Mouse (Mus musculus) hindbrain, embryonic 15.5 days (tissue): Measurements from ENCODE around the gene Erv3. TPM values are rescaled to one million over a fixed set of nuclear protein-coding genes. Genes with fewer than 3 reads are reported as not detected.
"Not testable (repeated sequence)": the region's sequence is repeated elsewhere in the genome, so short reads cannot be mapped to it uniquely, and the experiment has no call there.

Experiments
- ATAC-seq: fragments of 200-750 bp; cut with Nextera tagmentation; 2 replicates; pipeline ENCODE4 v1.8.0; 2017; ENCODE audit warnings: low read depth, moderate number of reproducible peaks, moderate TSS enrichment; ENCODE audit not compliant: low FRiP score
- H3K27ac ChIP-seq: fragments of 300-500 bp; sonication (generic); replicated peaks from 2 replicates; pipeline ENCODE4 v1.5.1; 2015; ENCODE audit warnings: mild to moderate bottlenecking, inconsistent platforms
- H3K27me3 ChIP-seq: fragments of 300-500 bp; sonication (generic); 2 replicates; pipeline ENCODE4 v1.6.1; 2015; ENCODE audit warnings: control low read depth, inconsistent platforms
- H3K36me3 ChIP-seq: fragments of 300-500 bp; sonication (generic); 2 replicates; pipeline ENCODE4 v1.6.1; 2015; ENCODE audit warnings: control low read depth, inconsistent platforms
- H3K4me1 ChIP-seq: fragments of 300-500 bp; sonication (generic); replicated peaks from 2 replicates; pipeline ENCODE4 v1.6.1; 2015; ENCODE audit warnings: control low read depth, inconsistent platforms
- H3K4me2 ChIP-seq: fragments of 300-500 bp; sonication (generic); 2 replicates; pipeline ENCODE4 v1.6.1; 2015; ENCODE audit warnings: moderate library complexity, mild to moderate bottlenecking, inconsistent platforms
- H3K4me3 ChIP-seq: fragments of 300-500 bp; sonication (generic); 2 replicates; pipeline ENCODE4 v1.5.1; 2015; ENCODE audit warnings: mild to moderate bottlenecking, inconsistent platforms
- H3K9ac ChIP-seq: fragments of 300-500 bp; sonication (generic); 2 replicates; pipeline ENCODE4 v1.6.1; 2015; ENCODE audit warnings: inconsistent platforms
- H3K9me3 ChIP-seq: fragments of 300-500 bp; sonication (generic); 2 replicates; pipeline ENCODE4 v1.6.1; 2016; ENCODE audit warnings: control low read depth, inconsistent platforms
- WGBS: fragments of 180-500 bp; shearing (Covaris S2); methylation state at CpG from one replicate; pipeline ENCODE4 v1.1.7; 2015; 5-methylcytosine and 5-hydroxymethylcytosine counted together
- polyA plus RNA-seq: library from polyadenylated mRNA; unstranded; fragments of >200 nt; fragmentation: Nextera tagmentation; extraction: Ambion mirVana; gene quantifications from 2 replicates; pipeline ENCODE4 v1.2.1, GENCODE M21; 2015

Erv3 gene
- polyA plus RNA-seq, 1 experiment from 2014 or later, result not detected

DNA sequence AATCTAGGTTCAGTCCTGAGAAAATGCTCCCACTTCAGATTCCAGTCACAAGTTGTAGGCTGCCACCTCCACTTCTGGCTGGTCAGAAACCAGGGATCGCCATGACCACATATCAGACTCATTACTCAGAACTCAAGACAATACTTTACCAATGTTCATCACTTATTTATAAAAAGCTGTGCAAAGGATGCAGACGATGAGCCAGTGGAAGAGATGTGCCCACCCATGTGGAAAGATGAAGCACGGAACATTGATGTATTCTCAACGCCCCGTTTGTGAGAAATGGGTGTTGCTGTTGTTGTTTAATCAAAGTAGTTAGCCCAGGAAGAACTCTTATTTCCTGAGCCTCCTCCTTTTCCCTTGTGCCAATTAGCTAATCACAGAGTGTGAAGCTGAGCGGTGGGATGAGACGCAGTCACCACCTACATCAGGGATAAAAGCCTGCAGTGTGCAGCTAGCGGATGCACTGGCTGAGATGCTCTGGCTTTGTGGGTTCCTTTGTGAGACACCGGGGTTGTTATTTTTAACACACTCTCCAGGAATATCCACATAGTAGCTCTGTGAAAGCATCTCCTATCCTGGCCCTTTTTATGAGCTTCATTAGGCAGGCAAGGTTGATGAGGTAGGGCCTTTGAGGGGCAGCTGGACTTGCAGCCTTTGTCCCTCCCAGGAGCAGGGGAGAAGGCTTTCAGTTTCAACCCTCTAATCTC is 18.8 kb downstream of the Erv3 start:
- no peak; the same call in 1 of the 2 replicates for ATAC-seq
- H3K9me3 ChIP-seq, result no peaks in the 10 kb centered on the region
- no peaks in the 10 kb centered on the region for H3K36me3 ChIP-seq
- WGBS, result 42% methylated on average over 9 of the region's 9 CpGs
- peak overlapping the region; percentile 9; the same call in 1 of the 2 replicates for H3K27ac ChIP-seq
- H3K4me1 ChIP-seq, result peaks cover 16% of the 10 kb centered on the region
- no peaks in the 10 kb centered on the region for H3K27me3 ChIP-seq
- H3K9ac ChIP-seq, result no peak overlapping the region
- H3K4me2 ChIP-seq, result no peak overlapping the region
- H3K4me3 ChIP-seq, result no peak overlapping the region

DNA sequence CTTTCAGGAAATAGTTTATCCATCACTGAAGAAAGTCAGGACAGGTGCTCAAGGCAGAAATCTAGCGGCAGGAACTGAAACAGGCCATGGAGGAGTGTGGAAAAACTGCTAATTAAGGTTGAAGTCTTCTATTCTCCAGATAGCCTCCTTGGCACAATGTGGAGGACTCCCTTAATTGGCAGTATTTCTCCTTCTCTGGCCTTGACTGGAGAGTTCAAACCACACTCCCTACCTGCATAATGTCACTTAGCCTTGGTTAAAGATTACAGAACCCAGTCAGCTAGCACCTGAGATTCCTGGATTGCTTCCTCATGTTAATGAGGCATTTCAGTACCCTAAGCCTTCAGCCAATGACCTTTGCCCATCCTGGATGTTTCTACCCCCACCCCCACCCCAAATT is 25.3 kb downstream of the Erv3 start:
- no peak overlapping the region for H3K4me3 ChIP-seq
- H3K4me1 ChIP-seq, result no peaks in the 10 kb centered on the region
- WGBS, result 100% methylated on average over 1 of the region's 1 CpGs
- no peak overlapping the region for H3K27ac ChIP-seq
- H3K27me3 ChIP-seq, result no peaks in the 10 kb centered on the region
- no peak overlapping the region for H3K9ac ChIP-seq
- ATAC-seq, result no peak
- no peaks in the 10 kb centered on the region for H3K36me3 ChIP-seq
- H3K4me2 ChIP-seq, result no peak overlapping the region
- H3K9me3 ChIP-seq, result no peaks in the 10 kb centered on the region

DNA sequence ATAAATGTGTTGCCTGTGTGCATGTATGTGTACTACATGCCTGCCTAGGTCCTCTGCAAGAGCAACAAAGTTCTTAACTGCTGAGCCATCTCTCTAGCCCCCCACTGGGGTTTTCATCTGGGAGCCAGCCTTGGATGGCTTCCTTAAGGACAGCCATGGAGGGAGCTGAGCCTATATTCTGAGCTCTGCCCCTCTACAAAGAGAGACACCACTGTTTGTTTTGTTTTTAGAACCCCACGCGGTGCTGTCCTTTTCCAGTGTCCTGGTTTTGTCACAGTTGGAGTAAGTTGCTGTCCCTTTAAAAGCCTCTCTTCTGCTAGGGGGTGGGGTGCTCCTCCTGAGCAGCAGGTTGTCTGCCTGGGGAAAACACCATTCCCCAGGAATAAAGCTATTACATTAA is 27.7 kb downstream of the Erv3 start:
- ATAC-seq, result no peak
- Histone ChIP-seq H3K4me1 (no peaks in the 10 kb centered on the region), H3K27me3 (no peaks in the 10 kb centered on the region), H3K36me3 (no peaks in the 10 kb centered on the region), H3K9me3 (no peaks in the 10 kb centered on the region), H3K27ac (no peak overlapping the region), H3K9ac (no peak overlapping the region), H3K4me2 (no peak overlapping the region), H3K4me3 (no peak overlapping the region)
- WGBS, result 10% methylated on average over 2 of the region's 2 CpGs

DNA sequence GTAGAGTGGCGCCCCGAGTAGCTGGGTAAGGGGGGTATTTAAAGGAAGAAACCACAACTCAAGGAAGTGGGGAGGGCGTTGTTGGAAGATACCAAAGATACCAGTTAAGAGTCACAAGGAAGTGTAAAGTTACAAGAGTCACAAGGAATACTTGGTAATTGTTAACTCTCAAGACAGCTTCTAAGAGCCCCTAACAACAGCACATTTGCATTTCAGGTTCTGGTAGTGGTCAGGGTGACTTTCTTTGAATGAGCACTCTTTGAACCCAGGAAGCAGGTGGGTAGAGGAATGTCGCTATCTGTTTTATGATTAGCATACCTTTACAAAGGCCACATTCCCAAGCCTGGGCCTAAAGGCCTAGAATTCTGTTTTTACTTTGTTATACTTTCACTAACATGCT is 28.6 kb downstream of the Erv3 start:
- not testable (repeated sequence) for H3K9ac ChIP-seq, ATAC-seq, H3K27ac ChIP-seq, H3K4me1 ChIP-seq, H3K36me3 ChIP-seq, H3K27me3 ChIP-seq, H3K4me2 ChIP-seq, H3K9me3 ChIP-seq, H3K4me3 ChIP-seq
- 84% methylated on average over 4 of the region's 4 CpGs for WGBS

DNA sequence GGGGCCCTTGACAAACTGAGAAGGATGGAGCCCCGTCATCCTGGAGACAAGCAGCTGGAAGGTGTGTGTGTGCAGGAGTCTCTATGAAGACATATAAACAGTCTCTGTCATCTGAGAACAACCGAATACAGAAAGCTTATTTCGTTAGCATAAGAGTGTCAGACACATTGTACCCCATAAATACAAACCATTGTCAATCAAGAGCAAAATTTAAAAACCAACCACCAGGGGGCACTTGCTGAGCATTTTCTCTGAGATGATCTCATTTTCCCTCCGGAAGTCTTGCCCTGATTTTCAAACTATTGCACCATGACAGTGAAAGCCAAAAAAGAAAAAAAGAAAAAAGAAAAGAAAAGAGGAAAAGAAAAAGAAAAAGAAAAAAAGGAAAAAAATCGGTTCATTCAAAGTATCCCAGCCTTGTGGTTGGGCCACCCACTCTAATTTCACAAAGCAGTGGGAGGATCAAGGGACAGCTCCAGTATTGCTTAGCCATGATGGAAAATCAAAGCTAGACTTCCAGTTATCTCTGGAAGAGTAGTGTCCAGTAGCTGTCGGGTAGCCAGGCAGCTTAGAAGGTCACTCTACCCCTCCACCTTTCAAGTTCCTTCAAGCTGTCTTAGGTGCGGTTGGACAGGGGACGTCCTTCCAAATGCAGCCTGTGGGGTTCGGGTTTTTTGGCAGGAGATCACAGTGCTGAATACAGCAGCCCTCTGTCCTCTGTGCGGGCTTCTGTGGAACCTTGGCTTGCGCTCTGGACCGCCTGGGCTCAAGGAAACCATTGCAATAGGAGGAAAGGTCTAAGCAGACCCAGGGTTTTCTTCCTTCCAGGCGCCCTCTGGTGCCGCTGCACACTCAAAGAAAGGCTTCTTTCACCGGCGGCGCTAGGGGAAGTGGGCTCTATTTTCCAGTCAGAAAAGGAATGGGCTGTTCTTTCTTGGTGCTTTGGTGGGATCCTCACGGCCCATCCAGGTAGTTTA is 31.3 kb downstream of the Erv3 start:
- Histone ChIP-seq H3K27ac (peak overlapping the region; percentile 50), H3K4me1 (no peaks in the 10 kb centered on the region), H3K27me3 (no peaks in the 10 kb centered on the region), H3K4me3 (no peak overlapping the region), H3K9me3 (no peaks in the 10 kb centered on the region), H3K36me3 (no peaks in the 10 kb centered on the region), H3K4me2 (peak overlapping the region; percentile 35), H3K9ac (no peak overlapping the region)
- 43% methylated on average over 18 of the region's 18 CpGs for WGBS
- ATAC-seq, result peak; percentile 85

DNA sequence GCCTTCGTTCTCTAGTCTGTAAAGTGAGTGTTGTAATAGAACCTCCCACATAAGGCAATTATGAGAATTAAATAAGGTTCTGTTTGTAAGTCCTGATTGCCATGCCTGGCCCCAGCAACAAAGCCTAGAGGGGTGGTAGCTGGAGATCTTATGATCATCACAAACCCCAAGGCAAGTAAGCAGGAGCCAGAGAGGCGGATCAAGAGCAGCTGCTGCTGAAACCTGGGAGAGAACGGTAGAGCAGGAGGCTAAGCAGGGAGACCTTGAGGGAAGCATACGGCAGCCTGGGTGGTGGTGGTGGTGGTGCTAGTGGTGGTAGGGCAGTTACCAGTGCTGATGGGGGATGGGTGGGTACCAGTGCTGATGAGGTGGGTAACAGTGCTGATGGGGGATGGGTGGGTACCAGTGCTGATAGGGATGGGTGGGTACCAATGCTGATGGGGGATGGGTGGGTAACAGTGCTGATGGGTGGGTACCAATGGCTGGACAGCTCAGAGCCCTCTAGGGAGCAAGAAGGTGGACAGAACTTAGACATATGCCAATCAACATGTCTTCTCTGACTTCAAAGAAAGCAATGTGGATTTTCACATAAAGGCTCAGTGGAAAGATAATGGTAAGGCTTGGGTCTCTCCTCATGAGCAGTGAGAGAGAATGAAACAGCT is 32.4 kb downstream of the Erv3 start:
- Histone ChIP-seq H3K9ac (no peak overlapping the region), H3K27ac (no peak overlapping the region), H3K27me3 (no peaks in the 10 kb centered on the region), H3K36me3 (no peaks in the 10 kb centered on the region), H3K4me3 (no peak overlapping the region), H3K9me3 (no peaks in the 10 kb centered on the region), H3K4me1 (no peaks in the 10 kb centered on the region), H3K4me2 (no peak overlapping the region)
- no peak for ATAC-seq
- 79% methylated on average over 4 of the region's 4 CpGs for WGBS

DNA sequence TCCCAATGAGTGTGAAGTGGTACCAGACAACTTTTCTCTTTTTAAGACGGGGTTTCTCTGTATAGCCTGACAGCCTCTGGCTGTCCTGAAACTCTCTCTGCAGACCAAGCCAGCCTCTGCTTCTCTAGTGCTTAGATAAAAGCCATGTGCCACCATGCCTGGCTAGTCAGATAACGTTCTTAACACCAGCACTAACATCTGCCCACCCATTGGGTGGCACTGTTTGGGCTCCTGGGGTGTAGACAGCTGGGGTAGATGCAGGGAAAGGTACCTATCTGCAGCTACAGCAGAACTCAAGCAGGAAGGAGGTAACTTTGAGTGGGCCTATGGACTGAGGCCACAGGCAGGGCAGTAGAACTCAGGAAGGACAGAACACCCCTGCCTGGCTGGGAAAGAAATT is 34.0 kb downstream of the Erv3 start:
- Histone ChIP-seq H3K27me3 (no peaks in the 10 kb centered on the region), H3K27ac (no peak overlapping the region), H3K4me1 (no peaks in the 10 kb centered on the region), H3K9me3 (no peaks in the 10 kb centered on the region), H3K36me3 (no peaks in the 10 kb centered on the region), H3K9ac (no peak overlapping the region), H3K4me2 (no peak overlapping the region), H3K4me3 (no peak overlapping the region)
- no peak for ATAC-seq
- 67% methylated on average over 2 of the region's 2 CpGs for WGBS

DNA sequence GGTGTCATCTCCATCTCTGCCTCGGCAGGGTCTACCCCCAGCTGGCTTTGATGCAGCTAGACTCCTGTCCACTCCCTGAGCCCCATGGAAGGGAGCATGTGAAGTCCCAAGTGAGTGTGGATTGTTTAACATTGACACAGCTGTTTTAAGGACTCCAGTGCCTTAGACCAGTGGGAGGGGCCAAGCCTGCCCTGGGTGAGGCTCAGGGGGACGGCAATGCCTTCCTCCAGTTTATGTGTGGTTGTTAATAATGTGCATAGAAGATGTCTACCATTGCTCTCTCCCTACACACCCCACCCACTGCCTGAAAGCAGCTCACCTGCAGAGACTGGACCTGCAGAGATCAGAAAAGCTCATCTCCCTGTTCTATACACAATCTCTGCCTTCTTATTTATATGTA is 35.6 kb downstream of the Erv3 start:
- WGBS, result 58% methylated on average over 2 of the region's 2 CpGs
- no peaks in the 10 kb centered on the region for H3K9me3 ChIP-seq
- no peak overlapping the region for H3K4me3 ChIP-seq
- no peaks in the 10 kb centered on the region for H3K36me3 ChIP-seq
- no peak overlapping the region for H3K9ac ChIP-seq
- no peak for ATAC-seq
- H3K27ac ChIP-seq, result no peak overlapping the region
- H3K4me2 ChIP-seq, result no peak overlapping the region
- H3K27me3 ChIP-seq, result no peaks in the 10 kb centered on the region
- H3K4me1 ChIP-seq, result no peaks in the 10 kb centered on the region

DNA sequence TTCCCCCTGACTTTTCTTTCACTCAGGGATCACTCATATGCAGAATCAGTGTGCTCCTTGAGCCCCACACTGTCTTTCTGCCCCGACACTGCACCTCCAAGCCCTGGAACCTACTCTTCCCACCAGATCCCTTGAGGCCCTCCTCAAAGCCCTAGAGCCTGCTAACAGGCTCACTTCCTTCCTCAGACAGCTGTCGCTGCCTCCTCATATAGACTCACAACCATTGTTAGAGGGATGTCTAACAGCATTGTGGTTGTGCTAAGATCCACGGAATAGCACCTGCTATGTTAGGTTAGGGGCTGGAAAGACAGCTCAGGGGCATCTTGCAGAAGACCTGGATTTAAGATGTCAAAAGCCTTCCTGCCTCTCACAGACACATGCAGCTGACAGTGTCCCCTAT is 37.1 kb downstream of the Erv3 start:
- ATAC-seq, result no peak
- Histone ChIP-seq H3K9me3 (no peaks in the 10 kb centered on the region), H3K9ac (no peak overlapping the region), H3K4me2 (no peak overlapping the region), H3K4me1 (no peaks in the 10 kb centered on the region), H3K4me3 (no peak overlapping the region), H3K36me3 (no peaks in the 10 kb centered on the region), H3K27me3 (no peaks in the 10 kb centered on the region), H3K27ac (no peak overlapping the region)
- WGBS, result 82% methylated on average over 3 of the region's 3 CpGs

DNA sequence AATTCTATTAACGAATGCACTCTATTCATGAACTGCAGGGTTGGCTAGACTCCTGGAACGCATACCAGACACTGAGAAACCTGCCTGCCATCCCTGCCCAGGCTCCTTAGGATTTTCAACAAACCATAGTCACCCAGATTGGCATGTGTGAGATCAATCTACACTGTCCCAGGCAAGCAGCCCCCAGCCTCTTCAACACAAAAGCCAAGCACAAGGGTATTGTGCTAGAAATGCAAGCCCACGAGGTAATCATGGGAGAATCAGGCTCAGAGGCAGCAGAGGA is 37.9 kb downstream of the Erv3 start:
- WGBS, result 60% methylated on average over 3 of the region's 3 CpGs
- ATAC-seq, result no peak

DNA sequence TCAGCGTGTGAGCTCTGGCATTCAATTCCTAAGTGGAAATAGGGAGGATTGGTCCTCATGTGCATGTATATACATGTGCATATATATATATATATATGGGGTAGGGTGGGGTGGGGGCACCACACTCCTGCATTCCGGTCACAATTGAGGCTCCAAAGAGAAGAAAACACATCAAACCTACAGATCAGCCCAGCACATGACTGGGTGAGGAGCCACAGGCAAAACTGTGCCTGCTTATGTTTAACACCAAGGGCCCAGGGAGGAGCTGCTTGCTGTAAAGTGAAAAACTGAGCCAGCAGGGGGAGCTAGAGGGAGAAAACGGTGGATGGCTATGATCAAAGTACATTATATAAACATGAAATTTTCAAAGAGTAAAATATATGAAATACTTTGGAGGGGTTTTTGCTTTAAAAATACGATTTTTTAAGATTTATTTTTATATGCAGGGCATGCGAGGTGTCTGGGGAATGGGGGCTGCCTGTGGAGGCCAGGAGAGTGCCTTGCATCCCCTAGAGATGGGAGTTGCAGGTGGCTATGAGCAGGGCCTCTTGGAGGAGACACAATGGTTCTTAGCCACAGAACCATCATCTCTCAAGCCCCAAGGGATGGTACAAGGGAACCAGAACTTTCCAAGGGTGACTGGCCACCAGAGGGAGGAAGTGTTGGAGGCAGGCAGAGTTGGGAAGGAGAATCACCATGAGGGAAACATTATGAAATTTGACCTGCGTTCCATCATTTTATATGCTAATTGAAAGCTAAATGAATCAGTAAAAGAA is 38.4 kb downstream of the Erv3 start:
- Histone ChIP-seq H3K4me2 (no peak overlapping the region), H3K36me3 (no peaks in the 10 kb centered on the region), H3K27ac (no peak overlapping the region), H3K9ac (no peak overlapping the region), H3K9me3 (no peaks in the 10 kb centered on the region), H3K27me3 (no peaks in the 10 kb centered on the region), H3K4me3 (no peak overlapping the region), H3K4me1 (no peaks in the 10 kb centered on the region)
- whole genome bisulfite sequencing, result 30% methylated on average over 6 of the region's 6 CpGs
- peak; percentile 65; the same call in 1 of the 2 replicates for ATAC-seq

More for the DNA sequence above, 37.9 kb downstream of the Erv3 start:
- Histone ChIP-seq H3K9ac (no peak overlapping the region), H3K4me2 (no peak overlapping the region), H3K4me3 (no peak overlapping the region), H3K9me3 (no peaks in the 10 kb centered on the region), H3K36me3 (no peaks in the 10 kb centered on the region), H3K4me1 (no peaks in the 10 kb centered on the region), H3K27ac (no peak overlapping the region), H3K27me3 (no peaks in the 10 kb centered on the region)
